Mouse (Mus musculus): ENCODE data around the gene Arl10.

- no peak for TF ChIP-seq CTCF (conservative IDR thresholded peaks at IDR 0.05; ENCODE audit: low read length)
- TF ChIP-seq NANOG (IDR thresholded peaks at IDR 0.05; ENCODE audit: borderline replicate concordance, low read length): no peak
These were observed 12.3 kb upstream of the Arl10 start for GRCm38 (mm10) chr13:54562562-54562961.

Data from E14TG2a.4 (cell line).